In the genomic region with DNA sequence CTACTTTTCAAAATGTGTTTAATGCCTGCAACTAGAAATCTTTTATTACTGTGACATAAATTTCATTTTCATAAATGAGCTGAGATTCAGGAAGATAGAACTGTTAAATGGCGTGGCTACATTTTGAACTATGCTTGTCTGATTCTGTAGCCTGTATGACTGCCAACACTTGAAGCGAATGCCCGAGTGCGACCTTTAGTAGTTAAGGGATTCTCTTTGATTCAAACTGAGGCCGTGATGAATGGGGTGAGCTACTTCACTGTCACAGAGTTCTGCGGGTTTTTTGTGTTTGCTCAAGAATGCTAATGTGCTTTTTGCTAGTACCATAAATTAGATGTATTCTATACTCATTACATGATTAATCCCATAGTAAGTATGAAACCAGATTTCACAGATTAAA, we compare ENCODE assay signal across 23 mouse cellular contexts. TPM values are rescaled to one million over a fixed set of nuclear protein-coding genes. Genes with fewer than 3 reads are reported as not detected.
DNase-seq lines count a peak whose midpoint lies in the region; ATAC-seq and TF ChIP-seq lines count a peak whose summit lies in the region.
"Had no signal": no experiment of that assay in that cellular context is flagged by ENCODE, and none has a peak within 500 bp of the region (broad histone marks: within the 10 kb centered on the region; RNA-seq: fewer than 3 reads in every experiment).

No protein-coding gene starts in this region.

- DNase-seq in embryo, embryonic 10 days (ENCODE audit: low spot score) = peak; percentile 44
- no peak for DNase-seq in embryo, embryonic 9.5 days (ENCODE audit: extremely low spot score)
- peak; percentile 29 for DNase-seq in hindbrain, postnatal 0 days (ENCODE audit: low spot score)
- no peak for DNase-seq in hindbrain, embryonic 14.5 days (ENCODE audit: low spot score)
- DNase-seq in midbrain, postnatal 0 days (ENCODE audit: low spot score) = peak; percentile 44
- no peak for DNase-seq in layer of hippocampus, postnatal 36 days
- DNase-seq: adrenal gland, postnatal 10 days; B cell, adult 2 months; cerebellum, adult 11-12 months; cerebellum, adult 9-10 months; cerebellum, postnatal 25 days; gastrocnemius, postnatal 10 days; heart, adult 2 months had no signal

- no peak overlapping the region for H3K9ac ChIP-seq in hindbrain, postnatal 0 days (replicated peaks; ENCODE audit: low read length)
- H3K9ac ChIP-seq in hindbrain, embryonic 14.5 days = no peak overlapping the region
- H3K9ac ChIP-seq in midbrain, postnatal 0 days (replicated peaks; ENCODE audit: low read length, poor library complexity, severe bottlenecking) = no peak overlapping the region
- H3K9ac ChIP-seq in midbrain, embryonic 15.5 days = no peak overlapping the region
- H3K9ac ChIP-seq: embryonic facial prominence, embryonic 15.5 days; heart, embryonic 12.5 days; hindbrain, embryonic 15.5 days had no signal

- H3K4me2 ChIP-seq in hindbrain, postnatal 0 days (ENCODE audit: low read depth, low read length) = no peak overlapping the region
- H3K4me2 ChIP-seq in hindbrain, embryonic 14.5 days (replicated peaks) = no peak overlapping the region
- H3K4me2 ChIP-seq in midbrain, postnatal 0 days (ENCODE audit: low read depth, low read length, poor library complexity, severe bottlenecking) = no peak overlapping the region
- H3K4me2 ChIP-seq in midbrain, embryonic 15.5 days = no peak overlapping the region
- H3K4me2 ChIP-seq: embryonic facial prominence, embryonic 15.5 days; heart, embryonic 12.5 days; hindbrain, embryonic 15.5 days had no signal

- TF ChIP-seq CTCF in hindbrain, postnatal 0 days (IDR thresholded peaks at IDR 0.05; ENCODE audit: low read depth) = no peak
- no peak for TF ChIP-seq CTCF in midbrain, postnatal 0 days (IDR thresholded peaks at IDR 0.05)

- no peak overlapping the region for H3K27ac ChIP-seq in hindbrain, postnatal 0 days
- no peak overlapping the region for H3K27ac ChIP-seq in hindbrain, embryonic 14.5 days
- no peak overlapping the region for H3K27ac ChIP-seq in midbrain, postnatal 0 days (ENCODE audit: low read depth, low read length)
- H3K27ac ChIP-seq in midbrain, embryonic 15.5 days = no peak overlapping the region
- H3K27ac ChIP-seq: embryonic facial prominence, embryonic 15.5 days; forebrain, embryonic 10.5 days; heart, adult 2 months; hindbrain, embryonic 10.5 days; hindbrain, embryonic 15.5 days had no signal

- 25% methylated on average over 6 of the region's 6 CpGs for WGBS in hindbrain, postnatal 0 days
- WGBS in hindbrain, embryonic 14.5 days = 19% methylated on average over 6 of the region's 6 CpGs
- WGBS in midbrain, postnatal 0 days = 38% methylated on average over 6 of the region's 6 CpGs
- 32% methylated on average over 6 of the region's 6 CpGs for WGBS in midbrain, embryonic 15.5 days

- H3K27me3 ChIP-seq in hindbrain, postnatal 0 days (ENCODE audit: insufficient read depth, low read length) = no peaks in the 10 kb centered on the region
- H3K27me3 ChIP-seq in hindbrain, embryonic 14.5 days (ENCODE audit: control insufficient read depth, insufficient read depth, low read length) = peaks cover 6% of the 10 kb centered on the region; the same call in 1 of the 2 replicates
- H3K27me3 ChIP-seq in midbrain, postnatal 0 days (ENCODE audit: insufficient read depth, low read length) = no peaks in the 10 kb centered on the region
- no peaks in the 10 kb centered on the region for H3K27me3 ChIP-seq in midbrain, embryonic 15.5 days (replicated peaks)
- H3K27me3 ChIP-seq: embryonic facial prominence, embryonic 15.5 days; heart, embryonic 12.5 days; hindbrain, embryonic 15.5 days had no signal

- H3K9me3 ChIP-seq in hindbrain, postnatal 0 days (ENCODE audit: low read length) = no peaks in the 10 kb centered on the region
- no peaks in the 10 kb centered on the region for H3K9me3 ChIP-seq in hindbrain, embryonic 14.5 days (ENCODE audit: control insufficient read depth, low read length)
- no peaks in the 10 kb centered on the region for H3K9me3 ChIP-seq in midbrain, postnatal 0 days (ENCODE audit: low read length)
- H3K9me3 ChIP-seq in midbrain, embryonic 15.5 days = no peaks in the 10 kb centered on the region
- H3K9me3 ChIP-seq: embryonic facial prominence, embryonic 15.5 days; forebrain, embryonic 10.5 days; G1E; heart, embryonic 12.5 days; hindbrain, embryonic 10.5 days; hindbrain, embryonic 15.5 days had no signal

- no peaks in the 10 kb centered on the region for H3K4me1 ChIP-seq in hindbrain, postnatal 0 days (ENCODE audit: insufficient read depth, low read length)
- peaks cover 7% of the 10 kb centered on the region; the same call in 1 of the 2 replicates for H3K4me1 ChIP-seq in hindbrain, embryonic 14.5 days (replicated peaks; ENCODE audit: control insufficient read depth, insufficient read depth, low read length)
- H3K4me1 ChIP-seq in midbrain, postnatal 0 days (ENCODE audit: insufficient read depth, low read length) = no peaks in the 10 kb centered on the region; the same call in 1 of the 2 replicates
- H3K4me1 ChIP-seq in midbrain, embryonic 15.5 days = peaks cover 13% of the 10 kb centered on the region; the same call in 1 of the 2 replicates

- ATAC-seq in hindbrain, postnatal 0 days = no peak
- ATAC-seq in hindbrain, embryonic 14.5 days (ENCODE audit: low FRiP score) = no peak
- no peak for ATAC-seq in midbrain, postnatal 0 days (ENCODE audit: low FRiP score)
- ATAC-seq in midbrain, embryonic 15.5 days (replicated peaks) = no peak
- ATAC-seq: CD4-positive, CD25-positive, alpha-beta regulatory T cell, adult 4 months; forebrain, embryonic 16.5 days; inflammation-experienced regulatory T-cells, adult 6 months had no signal

- no peaks in the 10 kb centered on the region for H3K36me3 ChIP-seq in hindbrain, postnatal 0 days (ENCODE audit: insufficient read depth, low read length)
- H3K36me3 ChIP-seq in hindbrain, embryonic 14.5 days (replicated peaks; ENCODE audit: control insufficient read depth, insufficient read depth) = no peaks in the 10 kb centered on the region
- H3K36me3 ChIP-seq in midbrain, postnatal 0 days (ENCODE audit: insufficient read depth, low read length) = no peaks in the 10 kb centered on the region
- no peaks in the 10 kb centered on the region for H3K36me3 ChIP-seq in midbrain, embryonic 15.5 days (replicated peaks)
- H3K36me3 ChIP-seq: embryonic facial prominence, embryonic 15.5 days; forebrain, embryonic 10.5 days; G1E; heart, embryonic 12.5 days; hindbrain, embryonic 10.5 days; hindbrain, embryonic 15.5 days had no signal

- H3K4me3 ChIP-seq in hindbrain, postnatal 0 days (ENCODE audit: low read length) = no peak overlapping the region
- H3K4me3 ChIP-seq in hindbrain, embryonic 14.5 days (replicated peaks; ENCODE audit: low read length) = no peak overlapping the region
- no peak overlapping the region for H3K4me3 ChIP-seq in midbrain, postnatal 0 days (ENCODE audit: low read depth, low read length)
- H3K4me3 ChIP-seq in midbrain, embryonic 15.5 days = no peak overlapping the region
- H3K4me3 ChIP-seq: embryonic facial prominence, embryonic 15.5 days; forebrain, embryonic 10.5 days; heart, adult 2 months; heart, embryonic 12.5 days; hindbrain, embryonic 10.5 days; hindbrain, embryonic 15.5 days had no signal

RNA-seq across cellular contexts. Expression of a gene that starts 2.2 kb away (rescaled TPM):
- 14.5 and 20.7 TPM in 2 replicates for total RNA-seq in hindbrain, postnatal 0 days (2014; rRNA removed)
- 26.7 and 28.8 TPM in 2 replicates for polyA plus RNA-seq in hindbrain, postnatal 0 days (2015; fragmentation: Nextera tagmentation; extraction: Ambion mirVana)
- 24.6 and 27.1 TPM in 2 replicates for polyA plus RNA-seq in hindbrain, embryonic 14.5 days (2014; fragmentation: Nextera tagmentation; extraction: Ambion mirVana)
- 12.6 and 13.9 TPM in 2 replicates for total RNA-seq in midbrain, postnatal 0 days (2014; rRNA removed)
- 17.9 and 19.6 TPM in 2 replicates for polyA plus RNA-seq in midbrain, postnatal 0 days (2015; fragmentation: Nextera tagmentation; extraction: Ambion mirVana)
- 17.9 and 18.8 TPM in 2 replicates for polyA plus RNA-seq in midbrain, embryonic 15.5 days (2015; fragmentation: Nextera tagmentation; extraction: Ambion mirVana)
- 10 to 100 TPM; 17.9 to 23.0 TPM for total RNA-seq in layer of hippocampus, postnatal 36 days (2021)

RNA-seq across cellular contexts. Expression of a gene that starts 52.4 kb away (rescaled TPM):
- 22.9 and 40.1 TPM in 2 replicates for total RNA-seq in hindbrain, postnatal 0 days (2014; rRNA removed)
- 37.1 and 40.3 TPM in 2 replicates for polyA plus RNA-seq in hindbrain, postnatal 0 days (2015; fragmentation: Nextera tagmentation; extraction: Ambion mirVana)
- 28.4 and 31.5 TPM in 2 replicates for polyA plus RNA-seq in hindbrain, embryonic 14.5 days (2014; fragmentation: Nextera tagmentation; extraction: Ambion mirVana)
- total RNA-seq in midbrain, postnatal 0 days (2014; rRNA removed) = 23.6 and 33.3 TPM in 2 replicates
- polyA plus RNA-seq in midbrain, postnatal 0 days (2015; fragmentation: Nextera tagmentation; extraction: Ambion mirVana) = 36.4 and 42.0 TPM in 2 replicates
- polyA plus RNA-seq in midbrain, embryonic 15.5 days (2015; fragmentation: Nextera tagmentation; extraction: Ambion mirVana) = 42.2 and 45.3 TPM in 2 replicates
- 10 to 100 TPM; 25.5 to 27.5 TPM for total RNA-seq in layer of hippocampus, postnatal 36 days (2021)

RNA-seq across cellular contexts. Expression of a gene that starts 52.5 kb away (rescaled TPM):
- 9.1 and 15.2 TPM in 2 replicates for total RNA-seq in hindbrain, postnatal 0 days (2014; rRNA removed)
- polyA plus RNA-seq in hindbrain, postnatal 0 days (2015; fragmentation: Nextera tagmentation; extraction: Ambion mirVana) = 9.9 and 11.0 TPM in 2 replicates
- 18.8 and 19.4 TPM in 2 replicates for polyA plus RNA-seq in hindbrain, embryonic 14.5 days (2014; fragmentation: Nextera tagmentation; extraction: Ambion mirVana)
- total RNA-seq in midbrain, postnatal 0 days (2014; rRNA removed) = 11.2 and 12.9 TPM in 2 replicates
- polyA plus RNA-seq in midbrain, postnatal 0 days (2015; fragmentation: Nextera tagmentation; extraction: Ambion mirVana) = 7.4 and 9.2 TPM in 2 replicates
- 21.0 and 21.4 TPM in 2 replicates for polyA plus RNA-seq in midbrain, embryonic 15.5 days (2015; fragmentation: Nextera tagmentation; extraction: Ambion mirVana)
- 10 to 100 TPM; 14.6 to 15.1 TPM for total RNA-seq in layer of hippocampus, postnatal 36 days (2021)

Comparison
In these comparisons a context has a peak if more than half of its experiments do, and no peak if none do; other contexts are left out.
1. DNase-seq: peak in embryo, embryonic 10 days (single experiment), hindbrain, postnatal 0 days (single experiment) and midbrain, postnatal 0 days (single experiment); none in embryo, embryonic 9.5 days (single experiment), hindbrain, embryonic 14.5 days (single experiment) and layer of hippocampus, postnatal 36 days (0 of 2).